Mouse (Mus musculus): ENCODE data around the gene Maea. TPM values are rescaled to one million over a fixed set of nuclear protein-coding genes. Genes with fewer than 3 reads are reported as not detected.
"Not testable (repeated sequence)": the region's sequence is repeated elsewhere in the genome, so short reads cannot be mapped to it uniquely, and the experiment has no call there.

The Maea gene
- polyA plus RNA-seq, 1 experiment from 2014 or later, result 107 TPM

DNA sequence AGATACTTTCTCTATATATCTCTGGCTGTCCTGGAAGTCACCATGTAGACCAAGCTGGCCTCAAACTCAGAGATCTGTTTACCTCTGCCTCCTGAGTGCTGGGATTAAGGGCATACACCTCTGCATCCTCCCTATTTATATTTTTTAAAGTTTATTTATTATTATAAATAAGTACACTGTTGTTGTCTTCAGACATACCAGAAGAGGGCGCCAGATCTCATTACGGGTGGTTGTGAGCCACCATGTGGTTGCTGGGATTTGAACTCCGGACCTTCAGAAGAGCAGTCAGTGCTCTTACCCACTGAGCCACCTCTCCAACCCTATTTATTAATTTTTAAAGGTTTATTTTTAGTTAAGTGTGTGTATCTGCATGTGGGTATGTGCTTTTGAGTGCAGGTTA lies 6.9 kb downstream of the Maea start:
- ATAC-seq; H3K27me3 ChIP-seq; H3K4me3 ChIP-seq; H3K4me2 ChIP-seq; H3K27ac ChIP-seq; H3K9ac ChIP-seq; H3K9me3 ChIP-seq (replicated peaks); H3K4me1 ChIP-seq: not testable (repeated sequence)
- 70% methylated on average over 3 of the region's 3 CpGs for WGBS
- peaks cover 17% of the 10 kb centered on the region for H3K36me3 ChIP-seq (ENCODE audit: poor library complexity, severe bottlenecking)

- Histone ChIP-seq H3K27ac (no peak overlapping the region), H3K9ac (no peak overlapping the region), H3K4me3 (no peak overlapping the region), H3K9me3 (replicated peaks) (no peaks in the 10 kb centered on the region), H3K27me3 (no peaks in the 10 kb centered on the region), H3K36me3 (ENCODE audit: poor library complexity, severe bottlenecking) (peaks cover 17% of the 10 kb centered on the region), H3K4me1 (peaks cover 1% of the 10 kb centered on the region; the same call in 1 of the 2 replicates), H3K4me2 (no peak overlapping the region)
- ATAC-seq, result no peak
Measured at GRCm38 (mm10) chr5:33342821-33343220, 7.5 kb downstream of the Maea start.

- no peaks in the 10 kb centered on the region for H3K27me3 ChIP-seq
- H3K9me3 ChIP-seq (replicated peaks), result no peaks in the 10 kb centered on the region
- H3K4me3 ChIP-seq, result no peak overlapping the region
- no peak overlapping the region for H3K27ac ChIP-seq
- no peak for ATAC-seq
- peaks cover 12% of the 10 kb centered on the region for H3K36me3 ChIP-seq (ENCODE audit: poor library complexity, severe bottlenecking)
- no peaks in the 10 kb centered on the region for H3K4me1 ChIP-seq
- no peak overlapping the region for H3K4me2 ChIP-seq
- no peak overlapping the region for H3K9ac ChIP-seq
Measured at GRCm38 (mm10) chr5:33343571-33343970, 8.3 kb downstream of the Maea start.

DNA sequence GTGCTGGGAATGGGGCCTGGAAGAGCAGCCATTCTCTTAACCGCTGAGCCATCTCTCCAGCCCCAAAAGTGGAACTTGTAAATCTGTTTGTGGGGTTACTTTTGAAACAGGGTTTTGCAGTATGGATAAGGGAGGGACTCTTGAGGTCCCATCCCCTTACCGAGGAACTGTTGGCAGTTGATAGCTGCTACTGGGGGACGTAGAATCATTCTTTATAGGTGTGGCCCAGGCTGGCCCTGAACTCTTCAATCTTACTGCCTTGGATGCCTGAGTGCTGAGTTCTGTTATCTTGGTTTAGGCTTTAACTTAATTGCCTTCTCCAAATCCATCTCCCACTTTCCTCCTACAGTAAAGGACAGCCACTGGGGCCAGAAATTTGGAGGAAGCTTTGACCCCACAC lies 8.8 kb downstream of the Maea start:
- H3K27ac ChIP-seq, result no peak overlapping the region
- no peaks in the 10 kb centered on the region for H3K27me3 ChIP-seq
- no peak overlapping the region for H3K4me3 ChIP-seq
- peaks cover 12% of the 10 kb centered on the region for H3K36me3 ChIP-seq (ENCODE audit: poor library complexity, severe bottlenecking)
- WGBS, result 97% methylated on average over 3 of the region's 3 CpGs
- H3K4me2 ChIP-seq, result no peak overlapping the region
- no peak overlapping the region for H3K9ac ChIP-seq
- no peaks in the 10 kb centered on the region for H3K9me3 ChIP-seq (replicated peaks)
- no peaks in the 10 kb centered on the region for H3K4me1 ChIP-seq
- no peak for ATAC-seq

DNA sequence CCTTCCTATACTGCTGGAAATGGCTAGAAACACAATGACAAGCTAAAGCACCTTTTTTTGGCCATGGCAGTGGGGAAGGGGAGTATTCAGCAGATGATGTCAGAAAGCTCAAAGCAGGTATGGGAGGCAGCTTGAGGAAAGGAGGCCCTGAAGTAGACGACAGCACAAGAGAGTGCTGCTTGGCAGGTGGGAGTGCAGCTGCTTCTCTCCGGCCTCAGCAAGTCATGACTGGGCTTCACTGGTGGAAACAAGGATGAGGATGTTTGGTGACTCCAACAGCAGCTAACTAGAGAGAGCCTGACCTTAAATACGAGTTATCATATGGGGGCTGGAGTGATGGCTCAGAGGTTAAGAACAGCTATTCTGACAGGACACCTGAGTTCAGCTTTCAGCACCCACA lies 12.3 kb downstream of the Maea start:
- H3K27ac ChIP-seq, result no peak overlapping the region
- WGBS, result 80% methylated on average over 3 of the region's 3 CpGs
- H3K9ac ChIP-seq, result no peak overlapping the region
- H3K4me3 ChIP-seq, result no peak overlapping the region
- no peak overlapping the region for H3K4me2 ChIP-seq
- H3K36me3 ChIP-seq (ENCODE audit: poor library complexity, severe bottlenecking), result peaks cover 12% of the 10 kb centered on the region
- no peaks in the 10 kb centered on the region for H3K27me3 ChIP-seq
- ATAC-seq, result no peak
- 0 out of 2 replicates have a peak, but pooled peaks cover 2% of the 10 kb centered on the region for H3K4me1 ChIP-seq
- H3K9me3 ChIP-seq (replicated peaks), result no peaks in the 10 kb centered on the region

GRCm38 (mm10) chr5:33349205-33349604 lies 13.9 kb downstream of the Maea start:
- H3K27me3 ChIP-seq, result no peaks in the 10 kb centered on the region
- ATAC-seq, result no peak
- no peak overlapping the region for H3K4me3 ChIP-seq
- no peak overlapping the region for H3K9ac ChIP-seq
- 99% methylated on average over 5 of the region's 5 CpGs for WGBS
- no peaks in the 10 kb centered on the region for H3K9me3 ChIP-seq (replicated peaks)
- H3K36me3 ChIP-seq (ENCODE audit: poor library complexity, severe bottlenecking), result peaks cover 12% of the 10 kb centered on the region
- H3K4me2 ChIP-seq, result no peak overlapping the region
- H3K4me1 ChIP-seq, result 0 out of 2 replicates have a peak, but pooled peaks cover 2% of the 10 kb centered on the region
- no peak overlapping the region for H3K27ac ChIP-seq

DNA sequence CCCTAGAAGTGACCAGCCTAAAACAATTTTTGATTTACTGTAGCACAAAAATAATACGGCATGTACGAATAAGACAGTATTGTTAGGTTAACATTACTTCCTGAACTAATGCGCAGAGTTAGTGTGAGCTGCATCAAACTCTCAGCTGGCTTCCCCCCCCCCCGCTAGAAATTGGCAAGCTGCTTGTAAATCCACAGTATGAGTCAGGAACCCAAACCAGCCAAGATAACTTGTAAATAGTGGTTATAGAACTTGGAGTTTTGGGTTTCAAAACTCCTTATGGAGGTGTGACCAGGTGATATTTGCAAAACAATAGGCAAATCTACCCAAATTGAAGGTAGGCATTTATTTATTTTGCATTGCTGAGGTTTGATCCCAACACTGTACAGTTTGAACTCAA lies 14.4 kb downstream of the Maea start:
- Histone ChIP-seq H3K4me2 (no peak overlapping the region), H3K36me3 (ENCODE audit: poor library complexity, severe bottlenecking) (peaks cover 10% of the 10 kb centered on the region), H3K9ac (no peak overlapping the region), H3K9me3 (replicated peaks) (no peaks in the 10 kb centered on the region), H3K4me3 (no peak overlapping the region), H3K27ac (no peak overlapping the region), H3K27me3 (no peaks in the 10 kb centered on the region), H3K4me1 (peaks cover 2% of the 10 kb centered on the region; the same call in 1 of the 2 replicates)
- 96% methylated on average over 3 of the region's 4 CpGs for WGBS
- ATAC-seq, result no peak

DNA sequence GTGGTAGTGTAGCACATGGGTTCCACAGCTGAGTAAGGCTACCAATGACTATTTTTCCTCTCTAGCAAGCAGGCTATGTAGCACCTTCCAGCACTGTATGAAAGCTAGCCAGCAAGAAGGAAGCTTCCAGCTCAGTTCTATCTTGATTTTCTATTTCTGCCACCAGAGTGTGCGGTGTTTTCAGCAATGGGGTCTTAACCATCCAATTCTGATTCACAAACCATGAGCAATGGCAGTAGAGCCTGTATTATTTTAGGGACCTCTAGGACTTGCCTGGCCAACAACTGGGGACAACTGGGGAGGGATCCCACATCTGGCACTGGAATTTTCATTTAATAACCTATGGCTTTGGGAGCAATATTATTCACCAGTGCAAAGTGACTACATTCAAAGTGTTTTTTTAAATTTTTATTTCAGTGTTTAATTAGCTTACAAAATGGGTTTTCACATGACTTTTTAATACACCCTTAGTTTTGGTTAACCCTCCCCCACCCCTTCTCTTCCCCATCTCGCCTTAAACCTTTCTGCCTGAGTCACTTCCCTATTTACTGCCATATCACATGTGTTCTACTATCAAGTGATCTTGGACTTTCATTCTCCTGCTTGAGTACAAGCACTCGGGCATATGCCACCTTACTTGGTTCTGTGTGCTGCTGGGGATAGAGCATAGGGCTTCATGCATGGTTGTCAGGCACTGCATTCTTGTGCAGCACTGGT lies 16.4 kb downstream of the Maea start:
- H3K4me2 ChIP-seq, result no peak overlapping the region
- H3K4me3 ChIP-seq, result no peak overlapping the region
- H3K9me3 ChIP-seq (replicated peaks), result no peaks in the 10 kb centered on the region
- H3K36me3 ChIP-seq (ENCODE audit: poor library complexity, severe bottlenecking), result no peaks in the 10 kb centered on the region
- no peak overlapping the region for H3K9ac ChIP-seq
- peaks cover 2% of the 10 kb centered on the region; the same call in 1 of the 2 replicates for H3K4me1 ChIP-seq
- 90% methylated on average over 3 of the region's 3 CpGs for WGBS
- no peak overlapping the region for H3K27ac ChIP-seq
- ATAC-seq, result no peak
- no peaks in the 10 kb centered on the region for H3K27me3 ChIP-seq

DNA sequence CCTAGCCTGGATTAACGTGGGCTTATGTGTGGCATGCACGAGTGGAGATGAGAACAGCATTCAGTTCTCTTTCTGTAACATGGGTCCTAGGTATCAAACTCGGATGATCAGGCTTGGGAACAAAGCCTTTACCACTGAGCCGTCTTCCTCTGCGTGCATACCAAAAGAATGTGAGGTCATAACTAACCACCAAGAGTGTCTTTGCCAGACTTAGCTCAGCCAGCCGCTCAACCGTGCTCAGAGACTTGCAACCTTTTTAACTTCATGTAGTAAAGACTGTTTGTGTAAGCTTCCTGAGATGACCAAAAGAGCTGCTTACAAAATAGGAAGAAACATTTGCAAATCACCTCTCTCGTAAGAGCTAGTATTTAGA lies 16.9 kb downstream of the Maea start:
- H3K9ac ChIP-seq, result no peak overlapping the region
- no peaks in the 10 kb centered on the region for H3K36me3 ChIP-seq (ENCODE audit: poor library complexity, severe bottlenecking)
- no peak overlapping the region for H3K4me2 ChIP-seq
- no peak overlapping the region for H3K27ac ChIP-seq
- H3K4me3 ChIP-seq, result no peak overlapping the region
- no peaks in the 10 kb centered on the region for H3K9me3 ChIP-seq (replicated peaks)
- H3K27me3 ChIP-seq, result no peaks in the 10 kb centered on the region
- ATAC-seq, result no peak
- 81% methylated on average over 8 of the region's 8 CpGs for WGBS
- peaks cover 2% of the 10 kb centered on the region; the same call in 1 of the 2 replicates for H3K4me1 ChIP-seq

DNA sequence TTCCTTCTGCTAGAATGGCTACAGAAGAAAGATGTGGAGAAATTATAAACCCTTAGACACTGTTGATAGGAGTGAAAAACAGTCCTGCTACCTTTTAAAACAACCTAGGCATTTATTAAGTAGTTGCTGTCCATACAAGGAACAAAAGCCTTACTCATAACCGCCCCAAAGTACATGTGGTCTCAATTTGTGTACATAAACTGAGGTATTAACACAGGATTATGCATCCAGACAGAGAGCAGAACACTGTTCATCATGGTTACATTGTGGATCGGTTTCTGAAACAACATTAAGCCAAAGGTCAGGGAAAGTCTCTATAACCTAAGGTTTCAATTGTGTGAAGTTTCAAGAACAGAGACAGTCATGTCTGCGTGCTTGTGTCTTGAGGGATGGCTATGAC lies 17.7 kb downstream of the Maea start:
- H3K36me3 ChIP-seq (ENCODE audit: poor library complexity, severe bottlenecking), result no peaks in the 10 kb centered on the region
- no peak overlapping the region for H3K4me3 ChIP-seq
- no peak overlapping the region for H3K4me2 ChIP-seq
- H3K4me1 ChIP-seq, result peaks cover 2% of the 10 kb centered on the region; the same call in 1 of the 2 replicates
- H3K27me3 ChIP-seq, result no peaks in the 10 kb centered on the region
- H3K9ac ChIP-seq, result no peak overlapping the region
- ATAC-seq, result no peak
- WGBS, result 84% methylated on average over 3 of the region's 3 CpGs
- H3K27ac ChIP-seq, result no peak overlapping the region
- no peaks in the 10 kb centered on the region for H3K9me3 ChIP-seq (replicated peaks)

GRCm38 (mm10) chr5:33357494-33357893 lies 22.2 kb downstream of the Maea start:
- Histone ChIP-seq H3K4me2 (no peak overlapping the region), H3K27ac (no peak overlapping the region), H3K4me1 (no peaks in the 10 kb centered on the region; the same call in 1 of the 2 replicates), H3K27me3 (no peaks in the 10 kb centered on the region), H3K9ac (no peak overlapping the region), H3K4me3 (no peak overlapping the region), H3K36me3 (ENCODE audit: poor library complexity, severe bottlenecking) (peaks cover 41% of the 10 kb centered on the region), H3K9me3 (replicated peaks) (no peaks in the 10 kb centered on the region)
- 100% methylated on average over 1 of the region's 1 CpGs for WGBS
- ATAC-seq, result no peak

DNA sequence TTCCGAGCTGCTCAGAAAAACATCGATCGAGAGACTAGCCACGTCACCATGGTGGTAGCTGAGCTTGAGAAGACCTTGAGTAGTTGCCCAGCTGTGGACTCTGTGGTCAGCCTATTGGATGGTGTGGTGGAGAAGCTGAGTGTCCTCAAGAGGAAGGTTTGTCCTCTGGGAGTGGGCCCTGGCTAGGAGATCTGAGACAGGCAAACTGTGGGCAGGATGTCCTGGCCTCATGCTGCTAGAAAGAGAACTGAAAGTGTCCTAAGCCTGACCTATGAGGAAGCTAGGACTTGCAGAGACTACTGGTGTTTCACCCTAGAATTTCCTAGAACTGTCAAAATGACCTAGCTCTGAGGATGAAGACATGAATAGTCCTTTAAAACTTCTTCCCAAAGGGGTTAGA lies 23.2 kb downstream of the Maea start:
- no peak overlapping the region for H3K4me2 ChIP-seq
- H3K27ac ChIP-seq, result no peak overlapping the region
- peaks cover 51% of the 10 kb centered on the region for H3K36me3 ChIP-seq (ENCODE audit: poor library complexity, severe bottlenecking)
- WGBS, result 96% methylated on average over 4 of the region's 4 CpGs
- H3K27me3 ChIP-seq, result no peaks in the 10 kb centered on the region
- H3K9ac ChIP-seq, result no peak overlapping the region
- H3K4me1 ChIP-seq, result no peaks in the 10 kb centered on the region; the same call in 1 of the 2 replicates
- no peaks in the 10 kb centered on the region for H3K9me3 ChIP-seq (replicated peaks)
- no peak overlapping the region for H3K4me3 ChIP-seq
- no peak for ATAC-seq

DNA sequence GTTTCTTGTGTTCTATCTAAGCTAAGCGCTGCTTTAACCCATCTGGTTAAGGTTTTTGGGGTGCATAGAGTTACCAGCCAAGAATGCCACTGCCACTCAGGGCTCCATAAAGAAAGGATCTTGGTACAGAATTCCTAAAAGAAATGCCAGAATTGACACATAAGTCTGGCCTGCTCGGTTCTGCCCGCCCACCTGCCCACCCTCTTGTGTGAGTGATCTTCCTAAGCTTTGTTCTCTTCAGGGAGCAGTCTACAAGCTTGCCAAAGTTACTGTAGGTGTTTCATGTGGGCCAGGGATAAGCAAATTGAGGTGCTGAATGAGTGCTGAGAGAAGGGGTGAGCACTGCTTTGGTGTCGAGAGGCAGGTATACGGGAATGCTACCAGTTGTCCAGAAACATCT lies 28.0 kb downstream of the Maea start:
- Histone ChIP-seq H3K36me3 (ENCODE audit: poor library complexity, severe bottlenecking) (peaks cover 99% of the 10 kb centered on the region), H3K4me2 (no peak overlapping the region), H3K27ac (no peak overlapping the region), H3K4me1 (no peaks in the 10 kb centered on the region), H3K9ac (no peak overlapping the region), H3K27me3 (no peaks in the 10 kb centered on the region), H3K4me3 (no peak overlapping the region), H3K9me3 (replicated peaks) (no peaks in the 10 kb centered on the region)
- no peak for ATAC-seq
- 97% methylated on average over 5 of the region's 5 CpGs for WGBS
